Mouse (Mus musculus): ENCODE data around the gene Cblb. TPM values are rescaled to one million over a fixed set of nuclear protein-coding genes. Genes with fewer than 3 reads are reported as not detected.

The Cblb gene
- total and polyA plus RNA-seq, 2 experiments from 2014 or later, result 3.4 to 10.4 TPM

DNA sequence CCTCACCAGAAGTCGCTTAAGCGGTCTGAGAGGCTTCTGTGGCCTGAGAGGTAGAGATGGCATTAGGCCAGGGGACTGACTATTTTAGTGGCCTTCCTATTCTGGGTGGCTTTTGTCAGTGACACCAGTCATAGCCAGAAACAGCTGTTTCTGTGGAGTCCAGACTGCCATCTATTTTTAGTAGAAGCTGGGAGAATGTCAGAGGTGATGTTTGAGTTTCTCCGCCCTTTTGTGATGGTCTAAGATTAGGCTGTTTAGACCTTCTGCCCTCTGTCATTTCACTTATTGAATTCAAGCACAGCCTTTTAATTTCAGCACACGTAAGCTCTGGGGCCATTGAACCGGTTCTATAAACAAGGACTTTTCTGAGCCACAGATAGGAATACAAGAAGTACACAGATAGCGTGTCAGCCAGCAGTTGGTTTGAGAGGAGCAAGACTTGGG, 40.8 kb downstream of the Cblb start:
- Histone ChIP-seq H3K9ac (replicated peaks; ENCODE audit: low read depth, low read length) (no peak overlapping the region), H3K4me1 (ENCODE audit: control insufficient read depth, insufficient read depth) (peaks cover 52% of the 10 kb centered on the region), H3K4me3 (ENCODE audit: low read depth, low read length) (no peak overlapping the region; the same call in 1 of the 2 replicates)

DNA sequence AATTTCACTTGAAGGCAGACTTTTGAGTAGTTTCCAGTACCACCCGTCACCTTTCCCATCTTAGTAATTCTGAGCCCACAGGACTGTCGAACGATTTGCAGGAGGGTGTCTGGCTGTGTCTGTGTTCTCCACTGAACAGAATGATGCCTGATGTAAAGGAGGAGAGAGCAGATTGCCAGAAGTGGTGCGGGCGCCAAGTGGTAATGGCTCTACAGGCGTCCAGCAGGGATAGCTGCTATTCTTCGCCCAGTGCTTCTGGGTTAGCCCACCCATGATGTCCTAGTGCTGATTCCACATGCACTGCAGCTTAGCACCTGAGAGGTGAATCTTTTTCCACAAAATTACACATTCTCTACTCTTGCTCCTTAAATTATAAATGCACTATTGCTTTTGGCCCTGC, 45.6 kb downstream of the Cblb start:
- no peaks in the 10 kb centered on the region for H3K9me3 ChIP-seq (replicated peaks; ENCODE audit: control insufficient read depth, low read length)
- DNase-seq (ENCODE audit: low spot score) (no peak), ATAC-seq (ENCODE audit: insufficient read depth, low read depth) (no peak)
- WGBS, result 47% methylated on average over 7 of the region's 7 CpGs
- no peak overlapping the region for H3K9ac ChIP-seq (replicated peaks; ENCODE audit: low read depth, low read length)
- H3K4me3 ChIP-seq (ENCODE audit: low read depth, low read length), result no peak overlapping the region
- no peak for TF ChIP-seq CTCF (IDR thresholded peaks at IDR 0.05; ENCODE audit: low read depth)
- no peak for TF ChIP-seq EP300 (IDR thresholded peaks at IDR 0.05; ENCODE audit: low read depth)
- no peak overlapping the region for H3K27ac ChIP-seq (ENCODE audit: low read depth)
- H3K4me1 ChIP-seq (ENCODE audit: control insufficient read depth, insufficient read depth), result peaks cover 54% of the 10 kb centered on the region
- H3K27me3 ChIP-seq (ENCODE audit: control insufficient read depth, insufficient read depth, low read length), result no peaks in the 10 kb centered on the region
- no peak overlapping the region for H3K4me2 ChIP-seq (ENCODE audit: low read depth, low read length)
- no peaks in the 10 kb centered on the region for H3K36me3 ChIP-seq (replicated peaks; ENCODE audit: control insufficient read depth, insufficient read depth, low read length)

More for the DNA sequence above, 40.8 kb downstream of the Cblb start:
- H3K9me3 ChIP-seq (replicated peaks; ENCODE audit: control insufficient read depth, low read length), result no peaks in the 10 kb centered on the region
- DNase-seq (ENCODE audit: low spot score) (peak; percentile 91), ATAC-seq (ENCODE audit: insufficient read depth, low read depth) (peak; percentile 91)
- peak overlapping the region; percentile 39 for H3K4me2 ChIP-seq (ENCODE audit: low read depth, low read length)
- H3K36me3 ChIP-seq (replicated peaks; ENCODE audit: control insufficient read depth, insufficient read depth, low read length), result no peaks in the 10 kb centered on the region
- TF ChIP-seq EP300 (IDR thresholded peaks at IDR 0.05; ENCODE audit: low read depth) (no peak; the same call in 1 of the 2 replicates), CTCF (IDR thresholded peaks at IDR 0.05; ENCODE audit: low read depth) (no peak)
- H3K27me3 ChIP-seq (ENCODE audit: control insufficient read depth, insufficient read depth, low read length), result no peaks in the 10 kb centered on the region
- 11% methylated on average over 6 of the region's 6 CpGs for WGBS
- H3K27ac ChIP-seq (ENCODE audit: low read depth), result peak overlapping the region; percentile 94

DNA sequence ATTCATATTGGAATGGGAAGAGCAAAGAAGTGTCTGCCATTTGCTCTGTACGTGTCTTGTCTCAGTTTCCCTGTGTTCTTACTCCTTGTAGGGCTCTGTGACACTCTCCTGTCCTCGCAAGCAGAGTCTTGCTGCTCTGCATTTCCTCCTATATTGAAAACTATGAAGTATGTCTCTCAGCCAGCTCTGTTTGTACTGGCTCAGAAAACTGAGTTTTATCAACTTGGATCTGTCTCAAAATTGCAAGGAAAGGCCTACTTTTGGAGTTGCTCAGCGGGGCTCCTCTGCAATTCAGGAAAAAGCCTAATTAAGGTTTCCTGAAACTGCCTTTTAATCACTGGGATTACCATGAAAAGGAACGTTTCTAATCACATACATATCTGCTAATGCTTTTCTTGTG, 46.9 kb downstream of the Cblb start:
- Histone ChIP-seq H3K4me1 (ENCODE audit: control insufficient read depth, insufficient read depth) (peaks cover 41% of the 10 kb centered on the region), H3K9ac (replicated peaks; ENCODE audit: low read depth, low read length) (no peak overlapping the region), H3K27ac (ENCODE audit: low read depth) (peak overlapping the region; percentile 79), H3K27me3 (ENCODE audit: control insufficient read depth, insufficient read depth, low read length) (no peaks in the 10 kb centered on the region), H3K9me3 (replicated peaks; ENCODE audit: control insufficient read depth, low read length) (no peaks in the 10 kb centered on the region), H3K4me2 (ENCODE audit: low read depth, low read length) (no peak overlapping the region), H3K36me3 (replicated peaks; ENCODE audit: control insufficient read depth, insufficient read depth, low read length) (no peaks in the 10 kb centered on the region), H3K4me3 (ENCODE audit: low read depth, low read length) (no peak overlapping the region)
- ATAC-seq (ENCODE audit: insufficient read depth, low read depth) (no peak), DNase-seq (ENCODE audit: low spot score) (no peak)
- 55% methylated on average over 4 of the region's 4 CpGs for WGBS
- TF ChIP-seq CTCF (IDR thresholded peaks at IDR 0.05; ENCODE audit: low read depth) (no peak), EP300 (IDR thresholded peaks at IDR 0.05; ENCODE audit: low read depth) (no peak)

DNA sequence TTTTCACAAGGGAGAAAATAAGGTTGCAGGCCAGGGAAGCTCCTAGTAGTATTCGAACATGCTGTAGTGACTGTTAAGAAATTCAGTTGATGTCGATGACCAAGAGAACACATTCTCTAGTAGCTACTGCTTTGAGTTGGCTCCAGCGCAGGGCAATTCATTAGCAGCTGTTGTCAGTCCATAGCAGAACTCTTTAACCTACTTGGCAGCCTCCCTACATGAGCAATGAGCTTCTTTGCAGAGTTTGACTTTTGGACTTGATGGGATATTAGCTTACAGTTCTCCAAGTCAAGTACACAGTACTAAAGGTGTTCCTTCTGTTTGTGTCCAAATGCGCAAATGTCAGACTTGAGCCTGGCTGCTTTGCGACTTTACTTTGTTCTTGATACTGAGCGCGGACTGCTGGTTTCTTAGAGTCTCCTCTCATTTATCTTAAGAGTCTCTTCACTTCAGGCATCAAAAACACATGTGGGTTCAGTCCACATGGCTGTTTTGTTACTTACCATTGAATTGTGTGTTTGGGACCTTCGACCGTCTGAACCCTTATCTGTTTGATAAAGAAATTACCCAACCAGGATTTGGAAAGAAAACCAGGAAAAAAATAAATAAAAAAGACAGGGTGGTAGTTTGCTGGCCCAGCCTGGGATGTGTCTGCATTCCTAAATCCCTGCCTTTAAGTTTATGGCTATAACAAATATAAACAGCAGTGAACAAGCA, 47.9 kb downstream of the Cblb start:
- no peak overlapping the region for H3K4me3 ChIP-seq (ENCODE audit: low read depth, low read length)
- TF ChIP-seq CTCF (IDR thresholded peaks at IDR 0.05; ENCODE audit: low read depth) (no peak), EP300 (IDR thresholded peaks at IDR 0.05; ENCODE audit: low read depth) (no peak)
- peak; percentile 86 for ATAC-seq (ENCODE audit: insufficient read depth, low read depth)
- DNase-seq (ENCODE audit: low spot score), result peak; percentile 79
- no peaks in the 10 kb centered on the region for H3K9me3 ChIP-seq (replicated peaks; ENCODE audit: control insufficient read depth, low read length)
- no peaks in the 10 kb centered on the region for H3K36me3 ChIP-seq (replicated peaks; ENCODE audit: control insufficient read depth, insufficient read depth, low read length)
- no peak overlapping the region for H3K9ac ChIP-seq (replicated peaks; ENCODE audit: low read depth, low read length)
- H3K27ac ChIP-seq (ENCODE audit: low read depth), result peak overlapping the region; percentile 79
- no peak overlapping the region for H3K4me2 ChIP-seq (ENCODE audit: low read depth, low read length)
- H3K27me3 ChIP-seq (ENCODE audit: control insufficient read depth, insufficient read depth, low read length), result no peaks in the 10 kb centered on the region
- H3K4me1 ChIP-seq (ENCODE audit: control insufficient read depth, insufficient read depth), result peaks cover 37% of the 10 kb centered on the region
- whole genome bisulfite sequencing, result 34% methylated on average over 9 of the region's 9 CpGs

DNA sequence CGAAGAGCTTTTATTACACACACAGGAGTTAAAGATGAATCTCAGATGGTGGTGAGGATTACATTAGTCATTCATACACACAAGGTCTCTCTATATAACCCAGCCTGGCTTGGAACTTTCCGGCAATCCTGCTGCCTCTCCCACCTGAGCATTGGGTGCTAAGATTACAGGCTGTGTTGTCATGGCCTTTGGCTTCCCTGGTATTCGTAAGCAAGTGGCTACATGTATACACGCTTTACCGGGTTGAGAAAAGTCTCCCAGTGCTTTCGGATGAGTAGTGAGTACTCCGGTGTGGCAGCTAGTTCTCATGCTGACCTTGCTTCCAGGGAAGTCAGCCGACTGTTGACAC, 48.4 kb downstream of the Cblb start:
- no peaks in the 10 kb centered on the region for H3K36me3 ChIP-seq (replicated peaks; ENCODE audit: control insufficient read depth, insufficient read depth, low read length)
- no peak overlapping the region for H3K4me2 ChIP-seq (ENCODE audit: low read depth, low read length)
- ATAC-seq (ENCODE audit: insufficient read depth, low read depth) (0 out of 2 replicates have a peak, but pooled peaks have one; percentile 36), DNase-seq (ENCODE audit: low spot score) (no peak)
- H3K27me3 ChIP-seq (ENCODE audit: control insufficient read depth, insufficient read depth, low read length), result no peaks in the 10 kb centered on the region
- H3K9me3 ChIP-seq (replicated peaks; ENCODE audit: control insufficient read depth, low read length), result no peaks in the 10 kb centered on the region
- WGBS, result 82% methylated on average over 8 of the region's 8 CpGs
- peaks cover 37% of the 10 kb centered on the region for H3K4me1 ChIP-seq (ENCODE audit: control insufficient read depth, insufficient read depth)
- peak overlapping the region; percentile 79 for H3K27ac ChIP-seq (ENCODE audit: low read depth)
- no peak overlapping the region for H3K4me3 ChIP-seq (ENCODE audit: low read depth, low read length)
- TF ChIP-seq EP300 (IDR thresholded peaks at IDR 0.05; ENCODE audit: low read depth), result no peak
- TF ChIP-seq CTCF (IDR thresholded peaks at IDR 0.05; ENCODE audit: low read depth), result no peak
- H3K9ac ChIP-seq (replicated peaks; ENCODE audit: low read depth, low read length), result no peak overlapping the region
